Mouse (Mus musculus) embryonic facial prominence, embryonic 15.5 days (tissue): ENCODE results near the gene Gal3st2. TPM values are rescaled to one million over a fixed set of nuclear protein-coding genes. Genes with fewer than 3 reads are reported as not detected.
"Not testable (repeated sequence)": the region's sequence is repeated elsewhere in the genome, so short reads cannot be mapped to it uniquely, and the experiment has no call there.

ENCODE experiments used
- ATAC-seq: fragments of 200-750 bp; cut with Nextera tagmentation; 2 replicates; pipeline ENCODE4 v1.8.0; 2017; ENCODE audit warnings: low read depth, moderate TSS enrichment; ENCODE audit not compliant: insufficient number of reproducible peaks, low FRiP score, low TSS enrichment
- H3K27ac ChIP-seq: fragments of 300-500 bp; sonication (generic); replicated peaks from 2 replicates; pipeline ENCODE4 v1.5.1; 2015; ENCODE audit warnings: mild to moderate bottlenecking, inconsistent platforms
- H3K27me3 ChIP-seq: fragments of 300-500 bp; sonication (generic); 2 replicates; pipeline ENCODE4 v1.6.1; 2015; ENCODE audit warnings: inconsistent platforms
- H3K36me3 ChIP-seq: fragments of 300-500 bp; sonication (generic); 2 replicates; pipeline ENCODE4 v1.6.1; 2015; ENCODE audit warnings: mild to moderate bottlenecking, inconsistent platforms
- H3K4me1 ChIP-seq: fragments of 300-500 bp; sonication (generic); 2 replicates; pipeline ENCODE4 v1.6.1; 2015; ENCODE audit warnings: inconsistent platforms
- H3K4me2 ChIP-seq: fragments of 300-500 bp; sonication (generic); replicated peaks from 2 replicates; pipeline ENCODE4 v1.6.1; 2015; ENCODE audit warnings: mild to moderate bottlenecking, inconsistent platforms
- H3K4me3 ChIP-seq: fragments of 300-500 bp; sonication (generic); replicated peaks from 2 replicates; pipeline ENCODE4 v1.5.1; 2015; ENCODE audit warnings: mild to moderate bottlenecking, inconsistent platforms
- H3K9ac ChIP-seq: fragments of 300-500 bp; sonication (generic); 2 replicates; pipeline ENCODE4 v1.6.1; 2015; ENCODE audit warnings: inconsistent platforms
- H3K9me3 ChIP-seq: fragments of 300-500 bp; sonication (generic); replicated peaks from 2 replicates; pipeline ENCODE4 v1.6.1; 2016; ENCODE audit warnings: inconsistent platforms
- WGBS: fragments of 180-500 bp; shearing (Covaris S2); methylation state at CpG from one replicate; pipeline ENCODE4 v1.1.7; 2015; 5-methylcytosine and 5-hydroxymethylcytosine counted together
- polyA plus RNA-seq: library from polyadenylated mRNA; unstranded; fragments of >200 nt; fragmentation: Nextera tagmentation; extraction: Ambion mirVana; gene quantifications from 2 replicates; pipeline ENCODE4 v1.2.1, GENCODE M21; 2015

Gal3st2 gene
- polyA plus RNA-seq, 1 experiment from 2014 or later = 0.92 TPM

- no peak for ATAC-seq
- WGBS = 82% methylated on average over 7 of the region's 7 CpGs
Observed at GRCm38 (mm10) chr1:93834671-93835150, 26.4 kb upstream of the Gal3st2 start.

GRCm38 (mm10) chr1:93835211-93835610, 25.9 kb upstream of the Gal3st2 start:
- H3K4me2 ChIP-seq = no peak overlapping the region
- no peak overlapping the region for H3K9ac ChIP-seq
- no peak overlapping the region for H3K27ac ChIP-seq
- no peaks in the 10 kb centered on the region for H3K27me3 ChIP-seq
- no peaks in the 10 kb centered on the region for H3K4me1 ChIP-seq
- H3K4me3 ChIP-seq = no peak overlapping the region
- WGBS = 87% methylated on average over 4 of the region's 4 CpGs
- ATAC-seq = no peak
- H3K36me3 ChIP-seq = peaks cover 21% of the 10 kb centered on the region
- H3K9me3 ChIP-seq = no peaks in the 10 kb centered on the region

More at GRCm38 (mm10) chr1:93834671-93835150, 26.4 kb upstream of the Gal3st2 start:
- peaks cover 23% of the 10 kb centered on the region for H3K36me3 ChIP-seq
- no peak overlapping the region for H3K4me2 ChIP-seq
- H3K4me3 ChIP-seq = no peak overlapping the region
- H3K9ac ChIP-seq = no peak overlapping the region
- no peak overlapping the region for H3K27ac ChIP-seq
- H3K27me3 ChIP-seq = no peaks in the 10 kb centered on the region
- H3K4me1 ChIP-seq = no peaks in the 10 kb centered on the region
- no peaks in the 10 kb centered on the region for H3K9me3 ChIP-seq

DNA sequence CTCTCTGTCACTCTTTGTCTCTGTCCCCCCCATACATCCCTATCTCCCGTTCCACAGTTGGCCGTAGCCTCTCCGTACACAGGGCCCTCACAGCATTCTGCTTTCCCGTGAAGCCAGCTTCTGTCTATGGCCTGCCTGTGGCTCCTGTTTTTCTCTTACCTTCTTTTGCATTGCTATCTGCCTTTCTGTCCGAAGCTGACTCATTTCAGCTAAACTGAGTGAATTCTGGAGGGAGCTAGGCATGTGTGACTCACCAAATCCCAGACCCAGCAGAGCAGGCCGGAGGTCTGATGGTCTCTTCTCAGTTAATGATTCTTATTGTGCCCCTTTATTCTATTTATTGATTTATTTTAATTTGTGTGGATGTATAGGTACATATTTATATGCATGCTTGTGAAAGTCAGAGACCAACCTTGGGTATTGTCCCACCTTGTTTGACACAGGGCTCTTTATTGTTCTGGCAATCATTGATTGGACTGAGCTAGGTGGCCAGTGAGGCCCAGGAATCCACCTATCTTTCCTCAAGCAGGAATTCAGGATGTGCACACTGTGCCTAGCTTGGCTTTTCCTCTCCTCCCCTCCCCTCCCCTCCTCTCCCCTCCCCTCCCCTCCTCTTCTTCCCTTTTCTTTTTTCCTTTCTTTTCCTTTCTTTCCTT, 25.1 kb upstream of the Gal3st2 start:
- H3K4me1 ChIP-seq = no peaks in the 10 kb centered on the region
- no peak overlapping the region for H3K27ac ChIP-seq
- H3K4me2 ChIP-seq = no peak overlapping the region
- H3K9ac ChIP-seq = no peak overlapping the region
- H3K9me3 ChIP-seq = no peaks in the 10 kb centered on the region
- H3K4me3 ChIP-seq = no peak overlapping the region
- H3K27me3 ChIP-seq = no peaks in the 10 kb centered on the region
- no peak for ATAC-seq
- 89% methylated on average over 6 of the region's 6 CpGs for WGBS
- peaks cover 21% of the 10 kb centered on the region for H3K36me3 ChIP-seq

GRCm38 (mm10) chr1:93836532-93836913, 24.6 kb upstream of the Gal3st2 start:
- H3K27ac ChIP-seq = no peak overlapping the region
- H3K4me2 ChIP-seq = no peak overlapping the region
- no peaks in the 10 kb centered on the region for H3K27me3 ChIP-seq
- no peak for ATAC-seq
- no peak overlapping the region for H3K9ac ChIP-seq
- no peak overlapping the region for H3K4me3 ChIP-seq
- H3K36me3 ChIP-seq = peaks cover 21% of the 10 kb centered on the region
- H3K9me3 ChIP-seq = no peaks in the 10 kb centered on the region
- no peaks in the 10 kb centered on the region for H3K4me1 ChIP-seq
- WGBS = 88% methylated on average over 2 of the region's 2 CpGs

DNA sequence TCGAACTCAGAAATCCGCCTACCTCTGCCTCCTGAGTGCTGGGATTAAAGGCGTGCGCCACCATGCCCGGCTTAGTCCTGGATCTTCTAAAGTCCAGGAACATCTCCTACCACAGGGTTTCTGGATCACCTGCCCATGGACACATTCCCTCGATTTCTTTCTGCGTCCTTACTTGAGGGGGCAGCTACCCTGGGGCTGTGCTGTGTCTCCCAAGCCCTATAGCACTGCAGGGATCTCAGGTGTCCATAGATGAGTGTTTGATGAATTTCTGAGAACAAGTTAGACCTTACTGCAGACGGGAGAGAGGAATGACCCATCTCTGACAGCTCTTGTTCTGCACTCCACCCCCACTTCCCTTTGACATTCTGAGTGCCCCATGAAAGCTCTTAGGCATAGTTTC, 23.8 kb upstream of the Gal3st2 start:
- Histone ChIP-seq H3K36me3 (peaks cover 21% of the 10 kb centered on the region), H3K9ac (no peak overlapping the region), H3K27ac (no peak overlapping the region), H3K27me3 (no peaks in the 10 kb centered on the region), H3K4me2 (no peak overlapping the region), H3K4me3 (no peak overlapping the region), H3K9me3 (no peaks in the 10 kb centered on the region), H3K4me1 (no peaks in the 10 kb centered on the region)
- WGBS = 94% methylated on average over 8 of the region's 8 CpGs
- ATAC-seq = no peak

GRCm38 (mm10) chr1:93838569-93838968, 22.5 kb upstream of the Gal3st2 start:
- WGBS = 92% methylated on average over 8 of the region's 8 CpGs
- not testable (repeated sequence) for H3K27me3 ChIP-seq, H3K4me1 ChIP-seq, H3K4me3 ChIP-seq, H3K4me2 ChIP-seq, ATAC-seq, H3K27ac ChIP-seq, H3K9me3 ChIP-seq, H3K9ac ChIP-seq
- H3K36me3 ChIP-seq = peaks cover 21% of the 10 kb centered on the region

DNA sequence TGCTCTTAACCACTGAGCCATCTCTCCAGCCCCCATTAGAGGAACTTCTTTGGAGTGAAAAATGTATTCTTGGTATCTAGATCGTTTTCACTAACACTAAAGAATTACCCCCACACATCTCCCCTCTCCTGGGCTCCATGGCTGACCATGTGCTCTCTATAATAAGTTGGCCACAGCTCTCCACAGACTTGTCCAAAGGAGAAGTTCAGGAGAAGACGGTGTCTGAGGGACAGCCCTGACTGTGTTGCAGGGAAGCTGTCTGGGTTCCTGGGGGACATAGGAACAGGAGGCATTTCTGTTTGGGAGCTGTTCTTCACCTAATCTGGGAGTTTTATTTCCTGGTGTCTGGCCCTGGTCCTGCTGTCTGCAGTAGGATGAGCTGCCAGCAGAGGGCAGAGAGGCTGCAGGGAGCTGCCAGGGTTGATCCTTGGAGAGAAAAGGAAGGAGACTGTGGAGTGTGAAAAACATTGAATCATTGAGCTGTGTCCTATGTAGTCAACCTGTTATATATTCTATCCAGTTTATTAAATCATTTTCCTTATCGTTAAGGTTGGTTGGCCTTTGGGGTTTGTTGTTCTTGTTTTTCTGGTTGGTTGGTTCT, 15.2 kb upstream of the Gal3st2 start:
- not testable (repeated sequence) for H3K27ac ChIP-seq, H3K4me1 ChIP-seq, H3K36me3 ChIP-seq, H3K9ac ChIP-seq, H3K4me3 ChIP-seq, ATAC-seq, H3K4me2 ChIP-seq, H3K27me3 ChIP-seq, H3K9me3 ChIP-seq
- WGBS = 80% methylated on average over 2 of the region's 3 CpGs

DNA sequence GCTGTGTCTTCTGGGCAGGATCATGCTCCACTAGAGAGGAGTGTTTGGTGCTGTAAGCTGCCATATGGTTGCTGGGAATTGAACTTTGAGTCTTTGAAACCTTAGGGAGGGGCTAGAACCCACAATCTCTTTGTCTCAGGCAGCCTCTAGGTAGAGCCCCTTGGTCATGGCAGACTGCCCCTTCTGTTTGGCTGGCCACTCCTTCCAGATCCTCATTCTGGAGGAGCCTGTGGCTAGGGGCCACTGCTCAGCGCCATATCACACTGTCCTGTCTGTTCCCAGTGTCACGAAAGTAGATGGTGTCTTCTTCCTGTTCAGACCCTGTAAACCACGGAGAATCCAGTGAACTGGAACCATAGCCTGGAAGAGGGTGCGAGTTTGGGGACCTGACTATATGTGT, 5.3 kb upstream of the Gal3st2 start:
- H3K9me3 ChIP-seq, H3K9ac ChIP-seq, H3K27ac ChIP-seq, H3K36me3 ChIP-seq, H3K4me2 ChIP-seq, H3K4me3 ChIP-seq, H3K4me1 ChIP-seq, H3K27me3 ChIP-seq: not testable (repeated sequence)
- 85% methylated on average over 4 of the region's 4 CpGs for WGBS
- 0 out of 2 replicates have a peak, but pooled peaks have one; percentile 39 for ATAC-seq

DNA sequence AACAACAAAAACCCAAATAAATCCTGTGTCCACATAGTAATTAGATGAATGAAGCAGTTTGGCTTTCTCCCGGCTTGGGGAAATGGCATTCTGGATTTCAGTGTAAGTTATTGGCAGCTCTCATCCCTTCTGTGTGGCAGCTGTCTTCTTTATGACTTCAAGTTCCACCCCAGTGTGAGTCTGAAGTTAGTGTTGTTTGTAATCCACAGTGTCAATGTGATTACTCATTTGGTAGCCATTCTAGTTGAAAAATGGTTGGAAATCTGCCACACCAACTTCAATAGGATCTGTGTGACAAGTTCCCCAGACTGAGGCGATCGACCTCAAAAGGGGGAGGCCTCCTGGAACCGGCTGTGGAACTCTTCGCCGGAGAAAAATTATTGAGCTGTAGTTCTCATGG, 3.7 kb upstream of the Gal3st2 start:
- no peak overlapping the region for H3K27ac ChIP-seq
- WGBS = 80% methylated on average over 6 of the region's 6 CpGs
- H3K4me2 ChIP-seq = no peak overlapping the region
- H3K9ac ChIP-seq = no peak overlapping the region
- no peak for ATAC-seq
- no peak overlapping the region for H3K4me3 ChIP-seq
- no peaks in the 10 kb centered on the region for H3K9me3 ChIP-seq
- no peaks in the 10 kb centered on the region for H3K36me3 ChIP-seq
- H3K4me1 ChIP-seq = no peaks in the 10 kb centered on the region
- no peaks in the 10 kb centered on the region for H3K27me3 ChIP-seq

- no peak overlapping the region for H3K27ac ChIP-seq
- H3K4me3 ChIP-seq = no peak overlapping the region
- H3K9ac ChIP-seq = no peak overlapping the region
- ATAC-seq = no peak
- H3K27me3 ChIP-seq = no peaks in the 10 kb centered on the region
- H3K9me3 ChIP-seq = no peaks in the 10 kb centered on the region
- no peaks in the 10 kb centered on the region for H3K4me1 ChIP-seq
- 85% methylated on average over 3 of the region's 3 CpGs for WGBS
- no peaks in the 10 kb centered on the region for H3K36me3 ChIP-seq
- H3K4me2 ChIP-seq = no peak overlapping the region
Observed at GRCm38 (mm10) chr1:93857991-93858390, 3.1 kb upstream of the Gal3st2 start.

GRCm38 (mm10) chr1:93859619-93860018, 1.5 kb upstream of the Gal3st2 start:
- Histone ChIP-seq H3K27me3 (no peaks in the 10 kb centered on the region), H3K36me3 (no peaks in the 10 kb centered on the region), H3K9me3 (no peaks in the 10 kb centered on the region), H3K27ac (no peak overlapping the region), H3K4me1 (no peaks in the 10 kb centered on the region), H3K4me3 (no peak overlapping the region), H3K4me2 (no peak overlapping the region), H3K9ac (no peak overlapping the region)
- no peak for ATAC-seq

DNA sequence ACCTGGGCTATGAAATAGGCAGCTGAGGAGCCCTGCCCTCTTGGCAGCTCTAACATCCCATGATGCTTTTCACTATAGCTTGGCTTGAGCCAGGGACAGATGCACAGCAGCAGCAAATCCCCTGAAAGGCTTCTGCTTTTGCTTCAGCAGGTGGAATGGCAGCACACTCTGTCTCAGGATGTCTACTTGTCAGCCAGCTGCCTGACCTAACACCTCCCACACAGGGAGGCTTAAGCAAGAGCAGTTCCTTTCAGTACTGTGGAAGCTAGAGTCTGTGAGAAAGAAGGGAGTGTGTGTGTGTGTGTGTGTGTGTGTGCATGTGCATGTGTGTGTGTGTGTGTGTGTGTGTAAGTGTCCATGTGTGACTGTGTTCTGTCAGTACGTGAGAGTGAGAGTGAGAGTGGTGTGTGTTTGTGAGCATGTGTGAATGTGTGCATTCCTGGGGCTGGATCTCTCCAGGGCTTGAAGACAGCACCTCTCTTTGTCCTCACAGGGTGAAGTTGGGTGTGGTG, 10.5 kb downstream of the Gal3st2 start:
- not testable (repeated sequence) for H3K9me3 ChIP-seq, H3K36me3 ChIP-seq, H3K4me2 ChIP-seq, H3K4me1 ChIP-seq, H3K27me3 ChIP-seq, H3K27ac ChIP-seq, H3K4me3 ChIP-seq, ATAC-seq, H3K9ac ChIP-seq
- whole genome bisulfite sequencing = 69% methylated on average over 1 of the region's 1 CpGs
